Mouse (Mus musculus) heart, postnatal 36 days (tissue): ENCODE results near the gene Dnaic2. TPM values are rescaled to one million over a fixed set of nuclear protein-coding genes. Genes with fewer than 3 reads are reported as not detected.

Experiments used
- DNase-seq, 2 experiments: peaks; one replicate each; pipeline ENCODE4 v3.0.0; 2021 to 2022
- intact Hi-C: fragments of 180-260 bp; cut with DNase I; formaldehyde crosslinking; loops from one replicate; pipeline ENCODE4 v1.15.1; 2025
- total RNA-seq, 2 experiments: library from RNA; stranded (reverse); gene quantifications; 2 replicates each; pipeline ENCODE4 v1.2.3; 2021

Dnaic2 gene
- total RNA-seq, 2 experiments from 2014 or later, result 0.08 to 0.17 TPM

DNA sequence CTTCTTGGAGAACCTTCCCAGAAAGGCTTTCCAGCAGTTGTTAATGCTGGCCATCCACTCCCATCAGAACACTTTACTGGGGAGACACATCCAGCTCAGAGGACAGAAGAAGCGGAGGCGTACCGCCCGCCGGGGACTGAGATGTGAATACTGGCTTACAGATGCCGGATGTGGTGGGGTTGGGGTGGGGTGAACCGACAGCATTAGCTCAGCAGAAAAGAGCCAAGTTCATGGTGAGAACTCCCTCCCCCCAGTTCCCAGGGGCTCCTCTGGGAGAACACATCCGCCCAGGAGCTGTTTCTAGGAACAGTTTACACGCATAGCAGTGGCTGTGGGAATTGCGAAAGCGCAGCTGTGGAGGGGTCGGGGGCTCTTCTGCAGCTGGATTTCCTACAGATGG, 27.7 kb upstream of the Dnaic2 start:
- intact Hi-C loops, result no loop called here
- peak; percentile 61 to 66 for DNase-seq

DNA sequence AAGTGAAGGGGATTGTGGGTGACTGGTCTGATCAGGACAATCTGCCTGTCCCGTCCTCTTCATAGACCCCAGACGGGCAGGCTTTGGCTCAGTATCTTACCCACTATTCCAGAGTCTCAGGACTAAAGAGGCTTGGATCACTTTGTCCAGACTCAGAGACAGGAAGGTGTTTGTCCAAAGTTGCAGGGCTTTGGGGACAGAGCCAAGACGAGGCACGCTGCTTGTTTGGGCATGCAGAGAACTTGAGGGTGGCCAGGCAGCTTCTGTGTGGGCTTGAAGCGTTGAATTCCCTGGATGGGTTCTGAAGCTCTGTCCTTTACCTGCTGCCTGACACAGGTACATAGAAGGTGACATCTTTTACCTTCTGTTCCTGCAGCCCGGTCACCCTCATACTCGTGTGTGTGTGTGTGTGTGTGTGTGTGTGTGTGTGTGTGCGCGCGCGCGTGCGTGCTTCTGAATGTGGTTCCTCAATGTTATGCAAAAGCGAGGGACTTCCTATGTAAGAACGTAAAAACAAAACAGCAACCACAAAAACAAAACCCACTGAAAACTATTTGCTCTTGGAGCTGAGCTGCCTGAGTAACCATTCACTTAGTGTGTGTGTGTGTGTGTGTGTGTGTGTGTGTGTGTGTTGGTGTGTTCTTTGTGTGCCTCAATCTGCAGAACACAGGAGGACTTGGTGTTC, 24.8 kb upstream of the Dnaic2 start:
- DNase-seq, result no peak
- intact Hi-C loops, result no loop called here

DNA sequence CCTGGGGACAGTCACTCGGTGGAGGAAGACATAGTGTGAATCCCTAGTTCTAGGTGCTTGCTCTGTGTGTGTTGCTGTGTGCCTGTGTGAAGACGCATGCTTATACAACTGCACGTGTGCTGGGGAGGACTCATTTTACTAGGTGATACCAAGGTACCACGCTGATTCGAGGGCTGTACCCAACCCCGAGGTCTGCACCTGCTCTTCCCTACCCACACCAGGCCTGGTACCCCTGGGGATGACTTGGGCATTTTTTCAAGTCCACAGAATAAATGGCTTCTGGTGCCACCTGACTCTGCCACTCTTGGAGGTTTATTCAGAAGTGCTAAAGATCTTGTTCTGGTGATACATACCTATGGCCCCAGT, 24.2 kb upstream of the Dnaic2 start:
- intact Hi-C loops, result no loop called here
- no peak for DNase-seq

DNA sequence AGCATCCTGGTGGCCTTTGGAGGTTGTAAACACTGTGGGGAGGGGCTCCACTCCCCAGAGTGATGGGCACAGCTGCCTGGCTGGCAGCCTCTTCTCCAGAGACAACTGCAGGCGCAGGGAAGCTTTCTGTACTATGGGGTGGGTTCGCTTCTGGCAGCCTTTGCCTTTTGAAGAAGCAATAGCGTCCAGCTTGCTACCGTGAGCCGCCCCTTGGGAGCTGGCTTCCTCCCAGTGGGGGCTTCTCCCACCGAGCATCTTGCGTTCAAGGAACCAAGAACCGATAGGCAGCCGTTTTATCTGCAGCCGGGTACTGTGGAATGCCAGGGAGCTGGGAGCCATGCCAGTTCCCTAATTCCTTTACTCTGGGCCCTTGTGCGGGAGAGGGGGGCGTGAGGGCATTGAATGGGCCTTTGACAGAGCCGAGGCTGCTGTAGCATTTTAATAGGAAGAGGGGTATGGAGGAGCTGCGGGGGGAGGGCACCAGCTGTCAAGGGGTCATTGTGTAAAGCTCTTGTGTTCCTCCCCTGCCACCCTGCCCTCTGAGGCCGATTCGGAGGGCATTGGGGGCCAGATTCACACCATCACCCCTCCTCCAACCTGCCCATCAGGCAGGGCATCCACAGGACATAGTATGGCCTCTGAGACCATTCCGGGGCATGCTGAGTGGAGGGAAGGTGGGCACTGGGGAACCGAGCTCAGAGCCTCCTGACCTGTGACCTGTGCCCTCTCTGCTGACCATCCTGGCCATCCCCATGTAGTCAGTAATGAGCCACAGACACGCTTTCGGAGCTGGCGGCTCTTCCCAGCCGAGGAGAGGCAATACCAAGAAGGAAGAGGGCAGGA, 22.9 kb upstream of the Dnaic2 start:
- no peak for DNase-seq
- intact Hi-C loops, result no loop called here

DNA sequence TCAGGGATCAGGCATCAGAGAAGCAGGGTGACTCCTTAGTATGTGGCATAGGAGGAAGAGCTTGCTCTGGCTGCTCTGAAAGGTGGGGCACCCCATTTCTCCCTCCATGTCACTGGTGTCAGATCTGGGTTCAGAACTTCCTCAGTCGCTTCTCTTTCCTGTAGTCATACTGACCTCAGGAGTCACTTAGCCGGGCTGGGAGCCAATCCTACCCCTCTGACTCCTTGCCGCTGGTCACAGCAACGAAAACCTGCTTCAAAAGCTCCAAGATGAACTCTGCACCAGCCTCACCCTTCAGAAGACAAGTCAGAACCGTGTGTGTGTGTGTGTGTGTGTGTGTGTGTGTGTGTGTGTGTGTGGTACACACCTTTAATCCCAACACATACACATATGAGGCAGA, 20.9 kb upstream of the Dnaic2 start:
- intact Hi-C loops, result no loop called here
- DNase-seq, result no peak

DNA sequence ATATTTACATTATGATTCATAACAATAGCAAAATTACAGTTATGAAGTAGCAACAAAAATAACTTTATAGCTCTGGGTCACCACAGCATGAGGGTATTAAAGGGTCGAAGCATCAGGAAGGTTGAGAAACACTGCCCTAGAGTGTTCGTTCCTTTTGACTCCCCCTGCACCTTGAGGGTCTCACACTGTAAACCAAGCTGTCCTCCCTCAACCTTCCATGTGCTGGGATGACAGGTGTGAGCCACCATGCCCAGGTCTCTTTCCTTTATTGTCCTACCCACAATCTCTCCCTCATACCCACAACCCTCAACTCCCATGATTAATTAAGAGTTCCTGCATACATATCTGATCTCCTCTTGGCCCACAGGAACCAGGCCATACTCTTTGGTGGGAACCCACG, 15.8 kb upstream of the Dnaic2 start:
- intact Hi-C loops, result no loop called here
- DNase-seq, result no peak

DNA sequence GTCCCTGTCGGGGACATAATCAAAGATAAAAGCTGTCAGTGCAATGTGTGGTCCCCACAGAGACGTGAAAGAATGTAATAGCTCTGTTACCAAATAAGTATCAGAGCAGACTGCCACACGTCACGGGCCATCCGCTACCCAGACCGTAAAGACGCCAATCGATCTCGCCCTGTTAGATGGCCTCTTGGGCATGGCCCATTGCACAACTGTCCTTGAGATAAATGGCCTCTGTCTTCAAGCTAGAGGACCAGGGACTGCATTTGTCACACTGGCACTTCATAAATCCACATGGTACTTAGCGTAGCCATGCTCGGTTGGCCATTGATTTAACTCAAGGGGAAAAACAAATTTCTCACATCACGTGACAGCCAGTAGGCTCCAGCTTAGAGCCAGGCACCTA, 15.3 kb upstream of the Dnaic2 start:
- no peak for DNase-seq
- intact Hi-C loops, result no loop called here

DNA sequence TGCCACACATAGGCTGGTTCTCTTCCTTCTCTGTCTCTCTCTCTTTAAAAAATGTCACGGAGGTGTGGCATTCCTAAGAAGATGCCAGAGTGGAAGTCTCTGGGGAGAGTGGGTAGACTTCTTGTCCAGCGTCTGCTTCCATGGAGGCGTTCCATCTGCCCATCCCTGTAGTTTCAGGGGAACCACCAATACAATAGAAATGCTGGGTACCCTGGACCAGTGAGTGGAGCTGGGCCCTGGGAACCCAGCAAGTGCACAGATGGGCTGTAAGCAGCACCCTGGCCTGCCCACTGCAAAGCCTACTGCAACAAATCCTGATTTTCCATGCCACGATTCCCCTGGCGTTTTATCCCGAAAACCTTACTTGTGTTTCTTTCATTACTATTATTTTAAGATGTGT, 12.7 kb upstream of the Dnaic2 start:
- intact Hi-C loops, result no loop called here
- no peak for DNase-seq

DNA sequence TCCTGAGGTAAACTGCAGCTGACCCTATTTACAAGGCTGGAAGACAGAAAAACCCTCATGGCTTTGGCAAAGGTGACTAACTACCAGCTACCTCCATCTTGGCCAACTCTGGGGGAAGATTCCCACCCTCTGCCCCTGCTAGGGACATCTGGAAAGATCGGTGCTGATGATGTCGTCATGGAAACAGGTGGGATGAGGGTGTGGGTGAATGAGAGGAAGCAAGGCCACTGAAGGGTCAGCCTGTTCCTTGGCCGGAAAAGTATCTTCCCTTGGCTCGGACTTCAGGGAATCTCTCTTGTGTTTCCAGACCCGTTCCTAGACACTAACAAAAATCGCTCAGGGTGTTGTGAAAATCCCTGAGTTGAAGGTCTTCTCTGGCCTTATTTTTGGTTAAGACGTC, 11.7 kb upstream of the Dnaic2 start:
- DNase-seq, result peak; percentile 34 to 44
- intact Hi-C loops, result no loop called here

DNA sequence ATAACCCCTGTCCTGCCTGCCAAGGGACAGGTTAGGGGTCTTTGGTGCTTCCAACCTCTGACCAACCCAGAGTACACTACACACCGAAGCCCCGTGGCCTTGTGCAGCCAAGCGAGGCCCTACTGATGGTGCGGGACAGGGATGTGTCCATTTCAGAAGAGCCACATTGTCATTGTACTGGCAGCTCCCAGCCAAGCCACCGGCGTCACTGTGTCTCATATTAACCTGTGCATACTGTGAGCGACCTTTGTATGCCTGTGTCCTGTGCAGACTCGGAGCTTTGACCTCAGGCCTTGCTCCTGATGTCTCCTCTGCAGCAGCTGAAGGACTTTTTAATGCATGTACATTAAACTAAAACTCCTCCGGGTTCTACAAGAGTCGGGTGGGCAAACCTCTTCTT, 6.7 kb upstream of the Dnaic2 start:
- intact Hi-C loops, result no loop called here
- no peak for DNase-seq

DNA sequence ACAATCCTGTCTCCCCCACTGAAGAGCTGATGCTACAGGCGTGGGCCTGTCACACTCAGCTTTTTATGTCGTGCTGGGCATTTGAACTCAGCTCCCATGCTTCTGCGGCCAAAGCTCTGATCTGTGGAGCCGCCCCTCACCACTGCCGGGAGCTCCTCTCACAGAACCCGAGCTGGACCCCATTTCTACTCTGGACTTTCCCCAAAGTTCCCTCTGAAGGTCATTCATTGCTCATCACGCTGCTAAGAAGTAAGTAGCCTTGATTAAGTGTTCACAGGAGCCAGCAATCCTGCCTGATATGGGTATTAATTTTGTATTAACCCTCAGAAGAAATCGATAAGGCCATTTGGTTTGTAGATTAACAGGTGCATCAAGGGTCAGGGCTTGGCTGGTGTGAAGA, 4.8 kb upstream of the Dnaic2 start:
- DNase-seq, result no peak
- intact Hi-C loops, result no loop called here

DNA sequence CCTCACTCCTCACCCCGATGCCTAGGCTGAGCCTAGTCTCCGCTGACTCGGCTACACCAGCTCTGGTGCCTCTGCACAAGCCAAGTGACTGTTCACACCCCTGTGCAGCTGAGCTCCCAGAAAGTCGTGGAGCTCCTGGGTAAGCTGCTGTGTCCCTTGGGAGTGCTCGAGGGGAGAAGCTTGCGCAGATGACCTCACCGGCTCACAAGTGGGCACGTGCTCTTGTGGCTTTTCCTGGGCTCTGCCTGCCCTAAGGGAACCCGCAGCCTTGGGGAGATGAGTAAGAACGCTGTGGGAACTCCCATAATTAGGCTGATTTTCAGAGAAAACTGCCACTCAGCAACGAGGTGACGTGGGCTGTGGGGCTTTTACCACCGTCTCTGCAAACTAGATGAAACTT, 4.2 kb upstream of the Dnaic2 start:
- DNase-seq, result no peak
- intact Hi-C loops, result no loop called here

DNA sequence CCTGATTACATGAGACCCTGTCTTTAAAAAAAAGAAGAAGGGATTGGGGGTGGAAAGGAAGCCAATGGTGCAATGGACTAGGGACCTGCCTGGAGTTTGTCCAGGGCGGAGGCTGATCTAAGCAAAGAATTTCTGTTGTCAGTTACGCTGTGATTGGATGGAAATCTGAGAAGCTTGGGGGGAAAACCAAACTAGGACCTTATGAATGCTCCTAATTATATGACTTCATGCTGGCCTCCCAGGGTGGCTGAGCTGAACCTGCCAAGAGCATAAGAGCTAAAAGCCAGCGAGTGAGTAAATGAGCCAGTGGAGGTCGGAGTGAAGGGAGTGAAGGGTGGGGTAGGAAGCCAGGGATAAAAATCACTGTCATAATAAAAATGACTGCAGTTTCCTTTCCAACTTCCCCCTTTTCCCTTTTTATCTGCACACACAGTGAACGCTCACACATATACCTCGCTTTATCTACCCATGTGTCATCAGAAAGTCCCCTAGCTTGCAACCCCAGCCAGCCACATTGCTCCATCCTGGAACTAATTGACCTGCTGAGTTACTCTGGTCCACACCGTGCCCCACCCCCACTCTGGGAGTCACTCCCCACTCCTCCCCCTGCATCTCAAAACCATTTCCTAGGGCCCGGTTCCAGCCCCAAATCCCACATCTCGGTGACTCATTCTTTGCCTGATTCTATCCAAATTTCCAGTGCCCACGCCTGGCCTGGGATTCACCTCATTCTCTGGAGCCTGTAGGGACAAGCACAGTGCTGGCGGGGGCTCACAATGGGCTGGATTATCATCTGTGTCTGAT, 2.2 kb upstream of the Dnaic2 start:
- DNase-seq, result peak; percentile 51 to 54
- intact Hi-C loops, result no loop called here

DNA sequence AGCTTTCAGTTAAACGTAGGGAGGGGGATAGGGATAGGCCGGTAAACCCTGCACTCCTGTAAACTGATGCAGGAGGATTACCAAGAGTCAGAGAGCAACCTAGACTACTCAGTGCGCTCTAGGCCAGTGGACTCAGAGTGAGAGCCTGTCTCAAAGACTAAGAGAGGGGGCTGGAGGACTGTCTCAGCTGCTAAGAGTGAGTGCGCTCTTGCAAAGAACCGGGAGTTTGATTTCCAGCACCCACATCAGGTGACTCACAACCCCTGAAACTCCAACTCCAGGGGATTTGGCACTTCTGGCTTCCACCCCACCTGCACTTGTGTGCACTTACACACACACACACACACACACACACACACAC, 598 bp downstream of the Dnaic2 start:
- DNase-seq, result no peak
- intact Hi-C loops, result loop anchor here (2.0 kb wide), 1 partner anchor 53 kb away; the partner anchor contains the start of gene Ttyh2

DNA sequence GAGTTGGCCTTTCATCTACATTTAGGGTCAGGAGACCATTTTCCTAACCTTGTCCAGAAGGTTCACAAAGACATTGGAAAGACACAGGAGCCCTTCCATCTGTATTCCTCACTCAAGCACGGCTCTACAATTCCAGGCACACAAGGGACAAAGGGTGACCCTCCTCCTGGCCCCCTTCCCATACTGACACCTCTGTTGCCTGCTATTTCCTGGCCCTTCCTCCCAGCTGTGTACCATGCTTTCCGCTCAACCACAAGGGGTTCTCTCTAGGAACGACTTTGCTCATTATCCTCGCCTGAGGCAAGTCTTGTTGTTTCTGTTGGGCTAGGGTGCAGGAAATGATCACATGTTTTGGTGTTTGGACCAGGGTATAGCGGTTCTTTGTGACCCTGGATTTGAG, 1.1 kb downstream of the Dnaic2 start:
- intact Hi-C loops, result loop anchor here (2.0 kb wide), 1 partner anchor 54 kb away; the partner anchor contains the start of gene Ttyh2
- no peak for DNase-seq

DNA sequence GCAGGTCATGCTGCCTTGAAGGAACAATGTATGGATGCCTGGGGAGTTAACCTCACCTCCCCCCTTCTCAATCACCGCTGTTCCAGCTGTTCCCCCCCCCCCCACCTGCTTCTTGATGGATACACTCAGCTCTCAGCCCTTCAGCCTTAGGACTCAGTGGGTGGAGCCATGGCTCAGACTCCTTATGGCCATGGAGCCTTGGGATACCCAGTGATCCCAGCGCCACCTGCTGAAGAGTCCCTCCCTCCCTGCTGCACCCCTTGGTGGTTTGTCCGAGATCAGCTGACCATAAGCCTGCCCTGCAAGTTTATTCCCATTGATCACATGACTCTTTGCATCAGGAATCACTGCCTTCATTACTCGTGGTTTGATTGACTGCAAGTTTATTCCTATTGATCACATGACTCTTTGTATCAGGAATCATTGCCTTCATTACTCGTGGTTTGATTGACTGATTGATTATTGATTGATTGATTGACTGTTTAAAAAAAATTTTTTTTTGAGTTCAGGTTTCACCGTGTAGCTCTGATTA, 2.7 kb downstream of the Dnaic2 start:
- intact Hi-C loops, result loop anchor here (2.0 kb wide), 1 partner anchor 55 kb away; the partner anchor contains the start of gene Ttyh2

DNA sequence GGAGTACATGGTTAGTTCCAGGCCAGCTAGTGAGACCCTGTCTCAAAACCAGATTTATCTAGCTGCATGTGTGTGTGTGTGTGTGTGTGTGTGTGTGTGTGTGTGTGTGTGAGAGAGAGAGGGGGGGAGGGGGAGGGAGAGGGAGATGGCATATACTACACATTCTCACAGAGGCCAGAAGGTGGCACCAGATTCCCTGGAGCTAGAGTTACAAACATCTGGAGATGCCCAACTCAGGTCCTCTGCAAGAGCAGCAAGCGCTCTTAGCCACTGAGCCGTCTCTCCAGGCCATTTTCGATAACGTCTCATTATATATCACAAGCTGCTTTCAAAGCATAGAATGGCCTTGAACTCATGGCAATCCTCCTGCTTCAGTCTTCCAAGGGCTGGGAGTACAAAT, 4.5 kb downstream of the Dnaic2 start:
- intact Hi-C loops, result no loop called here

More for the DNA sequence above, 2.7 kb downstream of the Dnaic2 start:
- DNase-seq, result no peak

DNA sequence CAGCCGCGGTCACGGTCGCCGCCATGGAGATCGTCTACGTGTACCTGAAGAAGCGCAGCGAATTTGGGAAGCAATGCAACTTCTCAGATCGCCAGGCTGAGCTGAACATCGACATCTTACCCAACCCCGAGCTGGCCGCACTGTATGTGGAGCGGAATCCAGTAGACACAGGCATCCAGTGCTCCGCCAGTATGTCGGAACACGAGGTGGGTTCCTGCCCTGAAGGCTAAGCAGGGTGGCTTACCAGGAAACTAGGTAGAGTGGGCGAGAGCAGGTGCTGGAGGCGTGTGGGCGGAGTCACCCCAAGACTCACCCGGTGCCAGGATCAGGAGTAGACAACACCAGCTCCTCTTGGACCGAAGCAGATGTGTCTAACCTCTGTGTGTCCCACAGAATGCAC, 5.7 kb downstream of the Dnaic2 start:
- intact Hi-C loops, result no loop called here
- no peak for DNase-seq

More for the DNA sequence above, 4.5 kb downstream of the Dnaic2 start:
- no peak for DNase-seq

DNA sequence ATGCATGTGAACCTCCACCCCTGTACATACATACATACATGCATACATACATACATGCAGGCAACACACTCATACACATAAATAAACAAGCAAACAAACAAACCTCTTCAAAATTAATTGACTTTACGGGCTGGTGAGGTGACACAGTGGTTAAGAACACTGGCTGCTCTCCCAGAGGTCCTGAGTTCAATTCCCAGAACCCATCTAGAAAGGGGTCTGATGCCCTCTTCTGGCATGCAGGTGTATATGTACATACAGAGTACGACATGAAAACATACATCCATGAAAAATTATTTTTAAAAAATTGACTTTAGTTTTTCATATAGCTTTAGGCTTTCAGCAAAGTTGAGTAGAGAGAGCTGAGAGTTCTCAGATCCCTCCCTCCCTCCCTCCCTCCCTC, 8.9 kb downstream of the Dnaic2 start:
- intact Hi-C loops, result loop anchor here (2.0 kb wide), 1 partner anchor 63 kb away; no protein-coding TSS in a partner anchor
- DNase-seq, result no peak

DNA sequence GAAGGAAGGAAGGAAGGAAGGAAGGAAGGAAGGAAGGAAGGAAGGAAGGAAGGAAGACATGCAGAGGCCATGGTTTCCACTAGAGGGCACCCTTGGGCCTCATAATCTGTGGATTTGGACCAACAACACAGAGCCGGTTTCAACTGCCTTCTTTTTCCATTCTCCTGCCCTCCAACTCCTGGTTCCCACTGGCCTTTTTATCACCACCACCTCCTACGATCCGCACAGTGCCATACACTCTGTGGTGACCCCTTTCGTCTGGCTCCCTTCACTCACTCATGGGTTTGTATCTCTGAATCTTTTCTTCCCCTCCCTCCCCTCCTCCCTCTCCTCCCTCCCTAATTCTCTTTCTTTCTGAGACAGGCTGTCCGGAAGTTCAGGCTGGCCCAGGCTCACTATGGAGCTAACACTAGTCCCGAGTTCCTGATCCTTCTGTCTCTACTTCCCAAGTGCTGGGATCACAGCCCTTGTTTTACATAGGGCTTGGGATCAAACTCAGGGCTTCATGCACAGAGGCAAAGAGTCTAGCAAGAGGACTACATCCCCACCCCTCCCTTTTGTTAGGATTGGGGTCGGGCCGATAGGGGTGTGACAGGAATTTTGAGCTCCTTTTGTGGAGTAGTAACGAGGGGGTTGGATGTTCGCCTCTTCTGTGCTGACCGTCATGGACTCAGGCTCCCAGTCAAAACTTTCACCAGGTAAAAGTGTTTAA, 9.9 kb downstream of the Dnaic2 start:
- DNase-seq, result peak; percentile 56
- intact Hi-C loops, result loop anchor here (2.0 kb wide), 1 partner anchor 64 kb away; no protein-coding TSS in a partner anchor
